Mouse (Mus musculus): ENCODE results near the gene Il2rb.

DNA sequence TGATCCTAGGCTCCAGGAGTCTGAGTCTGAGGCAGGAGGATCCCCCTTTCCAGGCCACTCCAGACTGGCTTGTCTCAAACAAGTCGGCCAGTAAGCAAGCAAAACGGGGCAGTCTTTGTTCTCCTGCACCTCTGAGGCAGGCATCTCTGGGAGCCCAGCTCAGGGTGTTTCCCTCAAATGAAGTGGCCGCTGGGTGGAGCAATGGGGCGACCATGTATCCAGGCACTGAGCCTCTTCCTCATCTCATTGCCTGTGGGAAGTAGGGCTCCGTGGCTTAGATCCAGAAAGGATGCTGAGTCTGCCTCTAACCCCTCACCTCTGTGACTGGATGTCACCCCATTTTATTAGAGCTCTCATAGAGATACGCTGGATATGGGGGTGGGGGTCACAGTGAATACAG is 28.3 kb downstream of the Il2rb start:
- TF ChIP-seq EP300 (IDR thresholded peaks at IDR 0.05; ENCODE audit: low read depth) (no peak), CTCF (IDR thresholded peaks at IDR 0.05; ENCODE audit: low read depth) (peak; percentile 43)

Data from liver, embryonic 14.5 days (tissue).